8 mouse cellular contexts compared by ENCODE assay signal in genomic region chr11:98804605-98805004, GRCm38 (mm10). TPM values are rescaled to one million over a fixed set of nuclear protein-coding genes. Genes with fewer than 3 reads are reported as not detected.
DNase-seq lines count a peak whose midpoint lies in the region; ATAC-seq and TF ChIP-seq lines count a peak whose summit lies in the region.

TSS of gene Casc3 (plus strand) at chr11:98804905.

- TF ChIP-seq CTCF in lung, embryonic 14.5 days (IDR thresholded peaks at IDR 0.05; ENCODE audit: low read depth) = no peak

- H3K4me3 ChIP-seq in lung, embryonic 14.5 days (ENCODE audit: low read depth, low read length) = no peak within 1 kb of the TSS
- no peak within 1 kb of the TSS for H3K4me3 ChIP-seq in embryonic facial prominence, embryonic 11.5 days (ENCODE audit: low read depth, low read length)
- no peak within 1 kb of the TSS for H3K4me3 ChIP-seq in heart, embryonic 13.5 days

- intact Hi-C loops in left cerebral cortex, postnatal 10 days (cut with DNase I) = no loop called here

- peaks cover 3% of the 10 kb centered on the region; the same call in 1 of the 2 replicates for H3K4me1 ChIP-seq in lung, embryonic 14.5 days (ENCODE audit: insufficient read depth)
- H3K4me1 ChIP-seq in embryonic facial prominence, embryonic 11.5 days (ENCODE audit: control insufficient read depth, insufficient read depth, low read length) = no peaks in the 10 kb centered on the region
- peaks cover 26% of the 10 kb centered on the region for H3K4me1 ChIP-seq in heart, embryonic 13.5 days

- no peaks in the 10 kb centered on the region for H3K27me3 ChIP-seq in lung, embryonic 14.5 days (ENCODE audit: insufficient read depth, low read length)
- H3K27me3 ChIP-seq in embryonic facial prominence, embryonic 11.5 days (ENCODE audit: control insufficient read depth, insufficient read depth, low read length) = no peaks in the 10 kb centered on the region
- H3K27me3 ChIP-seq in heart, embryonic 13.5 days (replicated peaks) = no peaks in the 10 kb centered on the region

- no peak within 1 kb of the TSS for H3K4me2 ChIP-seq in lung, embryonic 14.5 days
- H3K4me2 ChIP-seq in embryonic facial prominence, embryonic 11.5 days (ENCODE audit: low read depth, low read length) = no peak within 1 kb of the TSS
- no peak within 1 kb of the TSS for H3K4me2 ChIP-seq in heart, embryonic 13.5 days

- no peak within 1 kb of the TSS for H3K9ac ChIP-seq in lung, embryonic 14.5 days
- no peak within 1 kb of the TSS for H3K9ac ChIP-seq in embryonic facial prominence, embryonic 11.5 days (replicated peaks; ENCODE audit: low read length)
- H3K9ac ChIP-seq in heart, embryonic 13.5 days = peak within 1 kb of the TSS; percentile 59

- 90% methylated on average over 5 of the region's 5 CpGs for WGBS in lung, embryonic 14.5 days
- 93% methylated on average over 5 of the region's 5 CpGs for WGBS in embryonic facial prominence, embryonic 11.5 days
- WGBS in heart, embryonic 13.5 days = 91% methylated on average over 5 of the region's 5 CpGs

- peaks cover 86% of the 10 kb centered on the region for H3K36me3 ChIP-seq in lung, embryonic 14.5 days (ENCODE audit: insufficient read depth)
- peaks cover 7% of the 10 kb centered on the region for H3K36me3 ChIP-seq in embryonic facial prominence, embryonic 11.5 days (replicated peaks; ENCODE audit: control insufficient read depth, insufficient read depth, low read depth, low read length)
- H3K36me3 ChIP-seq in heart, embryonic 13.5 days = peaks cover 88% of the 10 kb centered on the region

- no peak for ATAC-seq in lung, embryonic 14.5 days (ENCODE audit: insufficient read depth)
- no peak for ATAC-seq in embryonic facial prominence, embryonic 11.5 days (replicated peaks; ENCODE audit: insufficient number of reproducible peaks, low FRiP score, low TSS enrichment, low read depth)
- no peak for ATAC-seq in heart, embryonic 13.5 days (ENCODE audit: extremely low read depth, insufficient number of reproducible peaks, low FRiP score, low TSS enrichment)
- no peak for ATAC-seq in monocyte, adult 5-6 weeks (replicated peaks; ENCODE audit: insufficient number of reproducible peaks, low FRiP score, low TSS enrichment, poor library complexity, severe bottlenecking)
- no peak for ATAC-seq in frontal cortex, adult (ENCODE audit: low TSS enrichment)

- no peaks in the 10 kb centered on the region for H3K9me3 ChIP-seq in lung, embryonic 14.5 days (ENCODE audit: low read depth, low read length)
- H3K9me3 ChIP-seq in embryonic facial prominence, embryonic 11.5 days (replicated peaks; ENCODE audit: control insufficient read depth, low read length) = no peaks in the 10 kb centered on the region
- H3K9me3 ChIP-seq in heart, embryonic 13.5 days = no peaks in the 10 kb centered on the region

- DNase-seq in lung, embryonic 14.5 days = no peak
- no peak for DNase-seq in lung, adult 18-20 months
- DNase-seq in embryonic facial prominence, embryonic 11.5 days (ENCODE audit: low spot score) = no peak
- no peak for DNase-seq in left cerebral cortex, postnatal 10 days (ENCODE audit: extremely low spot score in 1 of 2, low spot score in 2 of 2)
- DNase-seq in right cerebral cortex, postnatal 14 days = no peak

- H3K27ac ChIP-seq in lung, embryonic 14.5 days (ENCODE audit: low read depth) = no peak within 1 kb of the TSS
- H3K27ac ChIP-seq in embryonic facial prominence, embryonic 11.5 days (replicated peaks; ENCODE audit: low read depth, low read length) = no peak within 1 kb of the TSS
- peak within 1 kb of the TSS; percentile 21 for H3K27ac ChIP-seq in heart, embryonic 13.5 days (replicated peaks)

RNA-seq across cellular contexts. Expression of gene Casc3, which starts in this region (rescaled TPM):
- 41.0 and 42.8 TPM in 2 replicates for polyA plus RNA-seq in lung, embryonic 14.5 days (2014; fragmentation: Nextera tagmentation; extraction: Ambion mirVana)
- 41.9 and 44.3 TPM in 2 replicates for polyA plus RNA-seq in embryonic facial prominence, embryonic 11.5 days (2014; fragmentation: Nextera tagmentation; extraction: Ambion mirVana)
- polyA plus RNA-seq in heart, embryonic 13.5 days (2015; fragmentation: Nextera tagmentation; extraction: Ambion mirVana) = 22.3 and 23.1 TPM in 2 replicates
- total RNA-seq in left cerebral cortex, postnatal 10 days (2021) = 10 to 100 TPM; 52.3 to 55.8 TPM
- 47.5 to 51.5 TPM (median 49.5 TPM) in 3 replicates for total RNA-seq in monocyte, adult 5-6 weeks (2017)
